Mouse (Mus musculus): ENCODE measurements around the gene Nelfb. TPM values are rescaled to one million over a fixed set of nuclear protein-coding genes. Genes with fewer than 3 reads are reported as not detected.

Gene Nelfb
- polyA plus RNA-seq, 1 experiment = 91.3 TPM

DNA sequence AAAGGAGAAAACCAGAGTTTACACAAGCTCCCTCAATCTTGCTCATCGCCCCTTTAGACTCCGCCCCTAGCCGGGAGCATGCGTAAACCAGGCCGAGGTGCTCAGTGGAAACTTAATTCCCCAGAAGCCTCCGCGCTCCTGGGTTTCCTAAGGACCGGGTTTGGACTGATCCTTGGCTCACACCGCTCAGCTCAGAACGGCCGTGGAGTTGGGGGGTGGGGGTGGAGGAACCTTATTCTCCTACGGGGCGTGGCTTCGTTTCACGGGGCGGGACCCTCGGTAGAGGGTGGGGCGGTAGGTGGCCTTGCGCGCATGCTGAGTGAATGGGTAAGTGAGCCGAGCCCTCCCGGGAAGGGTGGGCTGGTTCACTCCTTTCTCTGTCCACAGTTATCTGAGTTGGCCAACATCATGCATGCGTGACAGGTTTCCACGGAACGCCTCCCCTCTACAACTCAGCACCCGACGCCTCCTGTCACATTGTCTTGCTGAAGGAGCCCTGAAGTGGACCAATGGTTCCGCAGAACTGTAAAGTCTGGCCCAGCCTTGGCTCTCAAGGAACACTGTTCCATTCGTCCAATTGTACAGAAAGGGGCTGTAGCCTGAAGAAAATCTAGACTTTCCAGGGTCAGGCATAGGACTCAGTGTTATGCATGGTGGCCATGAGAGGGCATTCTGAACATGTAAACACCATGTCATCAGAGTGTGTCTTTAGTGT is 29.6 kb upstream of the Nelfb start:
- peak; percentile 94 for DNase-seq (ENCODE audit: low read depth)
- TF ChIP-seq POLR2A (IDR thresholded peaks at IDR 0.05; ENCODE audit: borderline replicate concordance, extremely low read depth, insufficient read depth, insufficient read length, poor library complexity, severe bottlenecking) = 0 out of 2 replicates have a peak, but pooled peaks have one; percentile 8
- no peak for TF ChIP-seq CTCF (IDR thresholded peaks at IDR 0.05; ENCODE audit: borderline replicate concordance, extremely low read depth, insufficient read depth, insufficient read length)

DNA sequence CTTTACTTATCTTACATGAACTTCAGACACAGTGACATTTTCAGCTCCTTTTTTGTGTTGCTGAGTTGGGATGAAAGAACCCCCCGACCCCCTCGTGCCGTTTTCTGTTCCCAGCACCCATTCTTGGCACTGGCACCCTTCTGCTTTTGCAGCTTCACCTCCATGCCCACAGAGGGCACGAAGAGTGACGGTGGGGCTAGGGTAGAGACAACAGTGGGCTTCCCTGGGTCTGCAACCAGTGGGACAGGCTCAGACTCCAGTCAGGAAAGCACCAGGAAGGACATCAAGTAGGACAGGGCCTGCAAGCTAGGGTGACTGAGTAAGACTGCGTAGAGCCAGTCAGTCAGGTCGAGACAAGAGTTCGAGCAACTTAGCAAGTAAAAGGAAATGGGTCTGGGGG is 29.0 kb upstream of the Nelfb start:
- TF ChIP-seq CTCF (IDR thresholded peaks at IDR 0.05; ENCODE audit: borderline replicate concordance, extremely low read depth, insufficient read depth, insufficient read length) (no peak), POLR2A (IDR thresholded peaks at IDR 0.05; ENCODE audit: borderline replicate concordance, extremely low read depth, insufficient read depth, insufficient read length, poor library complexity, severe bottlenecking) (no peak)
- no peak for DNase-seq (ENCODE audit: low read depth)

DNA sequence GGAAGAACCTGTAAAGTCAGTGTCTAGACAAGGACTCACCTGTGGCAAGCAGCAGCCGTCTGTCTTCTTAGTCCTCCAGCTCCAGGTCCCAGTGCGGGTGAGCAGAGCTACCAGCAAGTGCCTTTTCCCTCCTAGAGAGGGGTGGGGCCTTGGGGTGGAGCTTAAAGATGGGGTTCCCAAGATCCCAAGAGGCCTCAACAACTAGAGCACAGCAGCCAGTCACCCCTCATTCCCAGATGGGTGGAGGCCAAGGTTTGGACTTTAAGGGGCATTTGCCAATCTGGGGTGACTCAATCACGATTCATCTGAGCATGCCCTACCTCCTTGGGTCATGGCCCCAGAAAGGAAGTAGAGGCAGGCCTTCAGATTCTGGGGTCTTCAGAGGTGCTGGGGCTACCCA is 28.5 kb upstream of the Nelfb start:
- DNase-seq (ENCODE audit: low read depth) = no peak
- TF ChIP-seq CTCF (IDR thresholded peaks at IDR 0.05; ENCODE audit: borderline replicate concordance, extremely low read depth, insufficient read depth, insufficient read length) = no peak
- TF ChIP-seq POLR2A (IDR thresholded peaks at IDR 0.05; ENCODE audit: borderline replicate concordance, extremely low read depth, insufficient read depth, insufficient read length, poor library complexity, severe bottlenecking) = no peak

DNA sequence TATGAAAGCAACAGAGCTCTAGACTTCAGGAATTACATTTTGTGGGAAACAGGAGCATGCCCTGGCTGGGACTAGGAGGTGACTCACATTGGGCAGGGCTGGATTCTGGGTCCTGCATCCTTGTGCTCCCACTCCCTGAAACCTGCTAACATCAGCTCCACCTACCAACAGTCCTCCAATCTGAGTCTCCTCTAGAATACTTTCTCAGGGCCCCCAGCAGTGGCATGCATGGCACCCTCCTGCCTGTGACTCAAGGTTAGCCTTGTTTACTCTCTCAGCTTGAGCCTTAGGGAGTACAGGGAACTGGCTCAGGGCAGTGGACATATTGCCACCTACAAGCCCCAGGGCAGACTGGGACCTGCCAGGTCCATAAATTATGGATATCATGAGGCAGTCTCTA is 26.8 kb upstream of the Nelfb start:
- no peak for TF ChIP-seq POLR2A (IDR thresholded peaks at IDR 0.05; ENCODE audit: borderline replicate concordance, extremely low read depth, insufficient read depth, insufficient read length, poor library complexity, severe bottlenecking)
- TF ChIP-seq CTCF (IDR thresholded peaks at IDR 0.05; ENCODE audit: borderline replicate concordance, extremely low read depth, insufficient read depth, insufficient read length) = no peak
- DNase-seq (ENCODE audit: low read depth) = no peak

DNA sequence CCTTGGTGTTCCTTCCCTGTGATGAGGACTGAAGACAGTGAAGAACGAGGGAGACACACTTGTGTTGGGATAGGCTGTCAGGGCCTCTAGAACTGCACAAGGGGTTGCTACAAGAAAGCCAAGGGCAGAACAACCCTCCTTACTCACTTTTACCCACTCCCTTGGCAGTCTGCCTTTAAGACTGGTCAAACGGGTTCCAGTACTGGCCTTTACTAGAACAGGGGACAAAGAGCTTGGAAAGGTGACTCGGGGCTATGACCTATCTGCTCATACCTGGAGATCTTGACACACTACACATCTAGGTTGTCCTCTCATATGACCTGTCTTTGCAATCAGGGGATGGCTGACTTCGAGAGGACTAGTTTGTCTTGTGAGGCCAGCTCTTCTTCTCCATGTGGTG is 26.2 kb upstream of the Nelfb start:
- TF ChIP-seq POLR2A (IDR thresholded peaks at IDR 0.05; ENCODE audit: borderline replicate concordance, extremely low read depth, insufficient read depth, insufficient read length, poor library complexity, severe bottlenecking) (no peak), CTCF (IDR thresholded peaks at IDR 0.05; ENCODE audit: borderline replicate concordance, extremely low read depth, insufficient read depth, insufficient read length) (no peak)
- no peak for DNase-seq (ENCODE audit: low read depth)

DNA sequence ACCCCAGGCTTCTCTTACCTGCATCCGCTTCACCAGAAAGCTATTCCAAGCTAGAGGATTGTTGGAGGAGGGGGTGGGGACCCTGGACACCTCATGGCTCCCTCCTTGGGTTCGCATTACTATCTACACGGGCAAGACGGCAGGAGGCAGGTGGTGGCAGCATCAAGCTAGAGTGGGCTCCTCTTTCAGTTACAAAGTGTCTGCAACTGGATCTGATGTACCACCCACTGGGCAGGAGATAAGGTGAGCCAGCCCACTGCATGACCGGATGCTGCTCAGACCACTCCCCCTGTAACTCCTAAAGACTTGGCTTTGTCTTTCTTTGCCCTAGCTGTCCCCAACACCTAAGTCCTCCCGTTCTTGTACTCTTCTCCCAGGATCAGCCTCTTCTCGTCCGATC is 25.3 kb upstream of the Nelfb start, which contains the start of gene Rnf224:
Rnf224 (minus strand) TSS at position 174 of the 400 bp plus-strand sequence.
- TF ChIP-seq POLR2A (IDR thresholded peaks at IDR 0.05; ENCODE audit: borderline replicate concordance, extremely low read depth, insufficient read depth, insufficient read length, poor library complexity, severe bottlenecking) = no peak
- no peak for TF ChIP-seq CTCF (IDR thresholded peaks at IDR 0.05; ENCODE audit: borderline replicate concordance, extremely low read depth, insufficient read depth, insufficient read length)
- no peak for DNase-seq (ENCODE audit: low read depth)

DNA sequence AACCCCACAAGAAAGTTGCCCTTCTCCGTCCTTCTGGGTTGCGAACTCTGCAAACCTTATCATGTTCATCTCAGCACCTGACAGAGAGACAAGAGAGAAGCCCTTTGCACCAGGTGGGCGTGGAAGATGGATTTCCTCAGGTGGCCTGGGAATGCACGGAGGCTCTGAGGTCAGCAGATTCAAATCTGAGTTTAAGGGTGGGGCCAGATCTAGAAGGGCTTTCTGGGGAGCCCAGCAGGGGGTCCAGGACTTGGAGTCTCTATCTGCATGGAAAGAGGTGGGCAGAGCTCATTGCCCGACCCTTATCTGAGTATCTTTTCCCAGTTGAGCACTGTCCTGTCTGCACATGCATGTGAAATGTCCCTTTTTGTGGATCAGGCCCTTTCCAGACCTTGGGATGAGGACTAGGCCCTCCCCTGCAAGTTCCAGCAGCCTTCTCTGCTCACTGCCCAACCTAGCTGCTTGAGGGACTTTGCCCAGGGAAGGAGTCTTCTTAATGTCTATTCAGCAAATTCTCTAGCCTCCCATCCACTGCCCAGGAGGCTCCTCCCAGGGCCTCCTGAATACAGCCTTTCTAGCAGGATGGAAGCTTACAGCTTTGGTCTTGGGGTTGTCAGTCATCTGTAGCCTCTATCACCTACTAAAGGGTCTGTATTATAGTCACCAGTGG is 23.4 kb upstream of the Nelfb start:
- TF ChIP-seq CTCF (IDR thresholded peaks at IDR 0.05; ENCODE audit: borderline replicate concordance, extremely low read depth, insufficient read depth, insufficient read length) = no peak
- DNase-seq (ENCODE audit: low read depth) = no peak

DNA sequence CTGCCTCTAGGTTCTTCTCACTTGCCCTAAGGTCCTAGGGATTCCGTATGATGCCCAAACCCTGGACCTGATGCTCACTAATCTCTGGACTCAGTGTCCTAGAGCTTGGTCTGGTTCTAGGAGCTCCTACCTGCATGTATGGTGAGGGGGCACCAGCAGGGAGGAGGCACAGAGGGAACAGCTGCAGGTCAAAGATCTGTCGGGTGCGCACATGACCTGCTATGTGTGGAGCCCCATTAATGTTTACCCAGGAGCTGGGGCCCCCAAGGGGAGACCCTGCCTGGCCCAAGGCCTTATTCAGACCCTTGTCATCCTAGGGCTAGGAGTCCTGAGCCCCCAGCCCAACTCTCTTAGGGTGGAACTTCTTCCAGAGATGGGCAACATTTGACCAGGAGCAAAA is 22.8 kb upstream of the Nelfb start, which contains the start of gene Slc34a3:
Slc34a3 (minus strand) TSS at position 315 of the 400 bp plus-strand sequence.
- TF ChIP-seq CTCF (IDR thresholded peaks at IDR 0.05; ENCODE audit: borderline replicate concordance, extremely low read depth, insufficient read depth, insufficient read length) = no peak
- TF ChIP-seq POLR2A (IDR thresholded peaks at IDR 0.05; ENCODE audit: borderline replicate concordance, extremely low read depth, insufficient read depth, insufficient read length, poor library complexity, severe bottlenecking) = no peak
- no peak for DNase-seq (ENCODE audit: low read depth)

DNA sequence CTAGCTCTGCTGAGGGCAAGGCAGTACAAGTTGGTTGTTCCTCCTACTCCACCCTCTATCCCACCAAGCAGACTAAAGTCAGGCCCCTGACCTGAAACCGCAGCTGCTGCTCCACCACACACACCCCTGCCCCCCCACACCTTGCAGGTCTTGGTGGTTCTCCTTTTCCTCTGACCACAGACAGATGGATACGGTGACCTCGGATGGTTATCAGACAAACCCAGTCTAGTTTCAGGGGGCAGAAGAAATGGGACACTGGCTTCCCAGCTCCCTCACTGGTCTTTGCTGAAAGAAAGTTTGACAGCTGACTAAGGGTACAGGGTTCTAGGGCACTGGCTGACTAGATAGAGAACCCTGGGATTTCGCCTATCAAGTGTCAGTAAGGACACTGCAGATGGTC is 22.1 kb upstream of the Nelfb start:
- no peak for DNase-seq (ENCODE audit: low read depth)
- TF ChIP-seq POLR2A (IDR thresholded peaks at IDR 0.05; ENCODE audit: borderline replicate concordance, extremely low read depth, insufficient read depth, insufficient read length, poor library complexity, severe bottlenecking) (no peak), CTCF (IDR thresholded peaks at IDR 0.05; ENCODE audit: borderline replicate concordance, extremely low read depth, insufficient read depth, insufficient read length) (no peak)

DNA sequence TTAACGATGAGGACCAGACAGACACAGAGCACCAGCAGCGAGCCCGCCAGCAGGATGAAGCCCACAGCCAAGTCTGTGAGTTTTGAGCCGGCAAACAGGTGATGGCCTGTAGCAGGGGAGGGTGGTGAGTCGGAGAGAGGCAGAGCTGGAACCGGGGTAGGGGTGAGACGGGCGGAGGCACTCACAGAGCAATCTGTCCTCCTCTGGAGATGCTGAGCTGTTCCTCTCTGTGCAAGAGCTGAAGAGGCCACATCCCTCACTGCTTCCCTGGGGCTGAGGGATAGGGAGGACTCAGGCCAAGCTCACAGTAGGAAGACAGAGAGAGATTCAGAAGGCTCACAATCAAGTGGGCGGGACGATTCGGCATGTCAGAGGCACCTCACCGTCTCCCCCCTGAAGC is 19.7 kb upstream of the Nelfb start:
- no peak for DNase-seq (ENCODE audit: low read depth)
- TF ChIP-seq POLR2A (IDR thresholded peaks at IDR 0.05; ENCODE audit: borderline replicate concordance, extremely low read depth, insufficient read depth, insufficient read length, poor library complexity, severe bottlenecking) (no peak), CTCF (IDR thresholded peaks at IDR 0.05; ENCODE audit: borderline replicate concordance, extremely low read depth, insufficient read depth, insufficient read length) (no peak)

DNA sequence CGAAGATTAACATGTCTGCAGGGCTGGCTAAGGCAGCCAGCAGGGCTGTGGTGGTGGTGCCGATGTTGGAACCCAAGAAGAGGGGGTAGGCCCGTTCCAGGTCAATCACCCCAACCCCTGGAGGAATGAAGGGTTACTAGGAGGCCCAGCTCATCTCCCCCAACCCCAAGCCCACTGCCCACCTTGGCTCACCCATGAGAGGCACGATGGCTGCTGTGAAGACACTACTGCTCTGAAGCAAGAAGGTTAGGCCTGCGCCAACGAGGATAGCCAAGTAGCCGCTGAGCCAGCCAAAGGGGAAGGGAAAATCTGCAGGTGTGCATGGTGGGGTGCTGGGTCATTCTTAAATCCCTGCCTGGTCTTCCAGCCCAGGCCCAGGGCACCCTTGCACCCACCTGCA is 19.3 kb upstream of the Nelfb start:
- TF ChIP-seq CTCF (IDR thresholded peaks at IDR 0.05; ENCODE audit: borderline replicate concordance, extremely low read depth, insufficient read depth, insufficient read length) = no peak
- TF ChIP-seq POLR2A (IDR thresholded peaks at IDR 0.05; ENCODE audit: borderline replicate concordance, extremely low read depth, insufficient read depth, insufficient read length, poor library complexity, severe bottlenecking) = no peak
- no peak for DNase-seq (ENCODE audit: low read depth)

DNA sequence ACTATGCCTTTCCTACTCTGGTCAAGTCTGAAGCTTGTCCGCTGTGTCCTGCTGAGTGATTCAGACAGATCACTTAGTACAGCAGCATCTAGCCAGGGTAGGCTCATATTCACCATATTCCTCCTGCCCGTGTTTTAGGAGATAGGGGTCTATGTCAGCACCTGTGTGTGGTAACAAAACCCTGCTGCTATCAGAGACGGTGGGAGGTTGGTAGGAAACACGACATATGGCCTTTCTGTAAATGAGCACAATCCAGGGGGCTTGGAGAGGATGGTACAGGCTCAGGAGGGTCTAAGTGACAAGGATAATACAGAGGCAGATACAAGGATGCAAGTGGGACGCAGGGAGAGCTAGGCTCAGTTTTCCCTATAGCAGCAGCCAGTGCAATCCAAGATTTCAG is 18.3 kb upstream of the Nelfb start:
- TF ChIP-seq POLR2A (IDR thresholded peaks at IDR 0.05; ENCODE audit: borderline replicate concordance, extremely low read depth, insufficient read depth, insufficient read length, poor library complexity, severe bottlenecking) = no peak
- TF ChIP-seq CTCF (IDR thresholded peaks at IDR 0.05; ENCODE audit: borderline replicate concordance, extremely low read depth, insufficient read depth, insufficient read length) = no peak
- DNase-seq (ENCODE audit: low read depth) = no peak
